Mouse (Mus musculus) ES-CJ7 (cell line): ENCODE measurements around the gene Krt14.
"Not testable (repeated sequence)": the region's sequence is repeated elsewhere in the genome, so short reads cannot be mapped to it uniquely, and the experiment has no call there.

Experiments used
- DNase-seq: peaks from one replicate; pipeline ENCODE4 v3.0.0; 2011; ENCODE audit warnings: low read depth, low spot score

Gene Krt14

GRCm38 (mm10) chr11:100207498-100207897 lies at the start of gene Krt14:
Gene Krt14 (minus strand): TSS chr11:100207548.
- DNase-seq, result no peak

GRCm38 (mm10) chr11:100255514-100255913 lies 48.2 kb upstream of the Krt14 start:
- no peak for DNase-seq

- DNase-seq, result peak; percentile 64
Observed at GRCm38 (mm10) chr11:100254360-100255090, 47.2 kb upstream of the Krt14 start.

GRCm38 (mm10) chr11:100248852-100249465 lies 41.6 kb upstream of the Krt14 start, which contains the start of gene Krt16:
Gene Krt16 (minus strand): TSS chr11:100248902.
- no peak for DNase-seq

- not testable (repeated sequence) for DNase-seq
Observed at GRCm38 (mm10) chr11:100246471-100246870, 39.1 kb upstream of the Krt14 start.

- DNase-seq, result not testable (repeated sequence)
Observed at GRCm38 (mm10) chr11:100240272-100240671, 32.9 kb upstream of the Krt14 start.

GRCm38 (mm10) chr11:100221741-100222140 lies 14.4 kb upstream of the Krt14 start:
- DNase-seq, result peak; percentile 31

- DNase-seq, result no peak
Observed at GRCm38 (mm10) chr11:100219304-100219703, 12.0 kb upstream of the Krt14 start.

GRCm38 (mm10) chr11:100208542-100208941 lies 1.2 kb upstream of the Krt14 start:
- no peak for DNase-seq

- DNase-seq, result peak; percentile 76
Observed at GRCm38 (mm10) chr11:100203448-100203847, 3.9 kb downstream of the Krt14 start.

- DNase-seq, result no peak
Observed at GRCm38 (mm10) chr11:100202906-100203305, 4.4 kb downstream of the Krt14 start.

GRCm38 (mm10) chr11:100200104-100200820 lies 7.1 kb downstream of the Krt14 start:
- DNase-seq, result peak; percentile 88

- peak; percentile 64 for DNase-seq
Observed at GRCm38 (mm10) chr11:100198666-100199065, 8.7 kb downstream of the Krt14 start.

- DNase-seq, result no peak
Observed at GRCm38 (mm10) chr11:100192992-100193391, 14.4 kb downstream of the Krt14 start, which contains the start of gene Krt9. Gene Krt9 (minus strand): TSS chr11:100193246.

- no peak for DNase-seq
Observed at GRCm38 (mm10) chr11:100191820-100192219, 15.5 kb downstream of the Krt14 start.

GRCm38 (mm10) chr11:100186736-100187135 lies 20.6 kb downstream of the Krt14 start:
- no peak for DNase-seq

- DNase-seq, result no peak
Observed at GRCm38 (mm10) chr11:100181725-100182124, 25.6 kb downstream of the Krt14 start.

- DNase-seq, result no peak
Observed at GRCm38 (mm10) chr11:100179260-100179659, 28.1 kb downstream of the Krt14 start.

- no peak for DNase-seq
Observed at GRCm38 (mm10) chr11:100178307-100178706, 29.0 kb downstream of the Krt14 start.

- no peak for DNase-seq
Observed at GRCm38 (mm10) chr11:100176791-100177190, 30.6 kb downstream of the Krt14 start.

GRCm38 (mm10) chr11:100168765-100169762 lies 38.3 kb downstream of the Krt14 start:
- DNase-seq, result peak; percentile 74
